Mouse (Mus musculus) G1E (cell line): ENCODE results near the gene Bcl2l11.

Source experiments
- CTCF ChIP-seq: IDR thresholded peaks from 2 replicates; pipeline ENCODE4 v1.5.1; 2012; ENCODE audit warnings: low read depth, low read length, inconsistent platforms, mixed read lengths
- GATA1 ChIP-seq: IDR thresholded peaks from 2 replicates; pipeline ENCODE4 v1.6.1; 2012; ENCODE audit warnings: borderline replicate concordance, low read length, inconsistent platforms, mixed read lengths
- GATA2 ChIP-seq: IDR thresholded peaks from 2 replicates; pipeline ENCODE4 v1.6.1; 2012; ENCODE audit warnings: low read depth, low read length, inconsistent platforms, borderline replicate concordance
- POLR2AphosphoS5 ChIP-seq: IDR thresholded peaks from 2 replicates; pipeline ENCODE4 v1.6.1; 2012; ENCODE audit warnings: low read depth, low read length, inconsistent platforms; ENCODE audit not compliant: insufficient replicate concordance
- TAL1 ChIP-seq: conservative IDR thresholded peaks from 2 replicates; pipeline ENCODE4 v1.6.1; 2012; ENCODE audit warnings: low read depth, low read length, inconsistent platforms, mixed read lengths

- TF ChIP-seq CTCF (no peak), TAL1 (no peak), POLR2AphosphoS5 (no peak), GATA1 (no peak), GATA2 (no peak)
Observed at GRCm38 (mm10) chr2:128134474-128134873, 8.6 kb downstream of the Bcl2l11 start.
